Mouse (Mus musculus) left cerebral cortex, postnatal 14 days (tissue): ENCODE data around the gene Smim26. TPM values are rescaled to one million over a fixed set of nuclear protein-coding genes. Genes with fewer than 3 reads are reported as not detected.
"Not testable (repeated sequence)": the region's sequence is repeated elsewhere in the genome, so short reads cannot be mapped to it uniquely, and the experiment has no call there.

Experiments used
- DNase-seq, 2 experiments: peaks; one replicate each; pipeline ENCODE4 v3.0.0; 2021 to 2022; ENCODE audit warnings: low spot score in 2 of 2, mixed read lengths in 1 of 2
- intact Hi-C: fragments of 180-260 bp; cut with DNase I; formaldehyde crosslinking; loops from one replicate; pipeline ENCODE4 v1.15.1; 2025
- long read RNA-seq, 2 experiments: library from polyadenylated mRNA; stranded (forward); transcript quantifications; one replicate each; pipeline ENCODE4 v2.0.0; 2021
- total RNA-seq, 2 experiments: library from RNA; stranded (reverse); gene quantifications; 2 replicates each; pipeline ENCODE4 v1.2.3; 2021

Gene Smim26
- total RNA-seq: 10 to 100 TPM; 36.7 to 47.3 TPM
- long read RNA-seq, experiment 1, transcript Smim26-201 (2 exons, 471 nt): major isoform, 12 of 13 reads
- long read RNA-seq, experiment 1, partial matches to known transcripts: 0 of 13 reads
- long read RNA-seq, experiment 1, other reads (novel, unspliced or antisense): 1 of 13 reads
- long read RNA-seq, experiment 2, transcript Smim26-201 (2 exons, 471 nt): major isoform, 11 of 12 reads
- long read RNA-seq, experiment 2, partial matches to known transcripts: 0 of 12 reads
- long read RNA-seq, experiment 2, other reads (novel, unspliced or antisense): 1 of 12 reads

GRCm38 (mm10) chr2:144593951-144594651, at the start of gene Smim26:
Gene Smim26, plus strand, starts transcription at chr2:144594054.
- intact Hi-C loops: no loop called here
- peak; percentile 84 to 85 for DNase-seq

- no peak for DNase-seq
- intact Hi-C loops: no loop called here
Observed at GRCm38 (mm10) chr2:144544630-144545029, 49.2 kb upstream of the Smim26 start.

- DNase-seq: no peak
- intact Hi-C loops: no loop called here
Observed at GRCm38 (mm10) chr2:144545061-144545460, 48.8 kb upstream of the Smim26 start.

GRCm38 (mm10) chr2:144545481-144545880, 48.4 kb upstream of the Smim26 start:
- intact Hi-C loops: no loop called here

GRCm38 (mm10) chr2:144547559-144547958, 46.3 kb upstream of the Smim26 start:
- intact Hi-C loops: no loop called here
- DNase-seq: no peak

More at GRCm38 (mm10) chr2:144545481-144545880, 48.4 kb upstream of the Smim26 start:
- DNase-seq: no peak

GRCm38 (mm10) chr2:144550529-144550928, 43.3 kb upstream of the Smim26 start, which contains the start of gene Rbbp9:
Gene Rbbp9, minus strand, starts transcription at chr2:144550869.
- peak; percentile 66 to 74 for DNase-seq
- intact Hi-C loops: no loop called here

- no peak for DNase-seq
- intact Hi-C loops: no loop called here
Observed at GRCm38 (mm10) chr2:144553905-144554304, 39.9 kb upstream of the Smim26 start.

- intact Hi-C loops: no loop called here
- DNase-seq: no peak
Observed at GRCm38 (mm10) chr2:144555286-144555819, 38.5 kb upstream of the Smim26 start.

- intact Hi-C loops: no loop called here
- peak; percentile 97 to 98 for DNase-seq
Observed at GRCm38 (mm10) chr2:144555820-144556552, 37.9 kb upstream of the Smim26 start, which contains the start of gene Sec23b. Gene Sec23b, plus strand, starts transcription at chr2:144556229.

- intact Hi-C loops: no loop called here
- DNase-seq: no peak
Observed at GRCm38 (mm10) chr2:144588723-144589122, 5.1 kb upstream of the Smim26 start.

- intact Hi-C loops, DNase-seq: not testable (repeated sequence)
Observed at GRCm38 (mm10) chr2:144593036-144593435, 818 bp upstream of the Smim26 start.

GRCm38 (mm10) chr2:144598006-144598405, 4.2 kb downstream of the Smim26 start:
- intact Hi-C loops: no loop called here
- DNase-seq: no peak

GRCm38 (mm10) chr2:144599831-144600687, 6.2 kb downstream of the Smim26 start, which contains the start of gene Dtd1:
Gene Dtd1, plus strand, starts transcription at chr2:144599897.
- intact Hi-C loops: no loop called here
- peak; percentile 85 to 90 for DNase-seq

GRCm38 (mm10) chr2:144601576-144601975, 7.7 kb downstream of the Smim26 start:
- DNase-seq: no peak
- intact Hi-C loops: no loop called here

GRCm38 (mm10) chr2:144613956-144614355, 20.1 kb downstream of the Smim26 start:
- intact Hi-C loops: no loop called here
- DNase-seq: no peak

GRCm38 (mm10) chr2:144617074-144617874, 23.4 kb downstream of the Smim26 start:
- DNase-seq: no peak
- intact Hi-C loops: no loop called here

GRCm38 (mm10) chr2:144621491-144621890, 27.6 kb downstream of the Smim26 start:
- DNase-seq: no peak
- intact Hi-C loops: no loop called here

- DNase-seq: no peak
- intact Hi-C loops: no loop called here
Observed at GRCm38 (mm10) chr2:144633551-144633950, 39.7 kb downstream of the Smim26 start.
